Mouse (Mus musculus): ENCODE data around the gene Ccdc85a.

DNA sequence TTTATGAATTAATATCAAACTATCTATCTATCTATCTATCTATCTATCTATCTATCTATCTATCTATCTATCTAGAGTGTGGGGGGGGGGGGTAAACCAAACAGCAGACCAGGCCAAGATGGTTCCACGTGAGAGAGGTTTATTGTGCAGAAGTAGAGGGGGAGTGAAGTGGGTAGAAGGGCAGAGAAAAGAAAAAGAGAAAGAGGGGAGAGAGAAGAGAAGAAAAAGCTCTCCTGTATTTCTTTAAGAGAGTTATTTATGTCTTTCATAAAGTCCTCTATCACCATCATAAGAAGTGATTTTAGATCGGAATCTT lies 218.2 kb downstream of the Ccdc85a start:
- TF ChIP-seq CTCF (IDR thresholded peaks at IDR 0.05; ENCODE audit: low read depth, low read length) = no peak
- no peak for TF ChIP-seq POLR2A (IDR thresholded peaks at IDR 0.05; ENCODE audit: extremely low read depth, insufficient read depth, low read length)
